Mouse (Mus musculus) monocyte, adult 5-6 weeks (primary cell): ENCODE results near the gene Cend1. TPM values are rescaled to one million over a fixed set of nuclear protein-coding genes. Genes with fewer than 3 reads are reported as not detected.
A peak's percentile ranks its signal among the peaks of the same experiment; 100 is the strongest.
"Not testable (repeated sequence)": the region's sequence is repeated elsewhere in the genome, so short reads cannot be mapped to it uniquely, and the experiment has no call there.

Source experiments
- ATAC-seq: fragments of 153-309, 156-312 bp; replicated peaks from 2 replicates; pipeline ENCODE4 v1.8.0; 2017; ENCODE audit warnings: mild to moderate bottlenecking; ENCODE audit not compliant: low TSS enrichment, insufficient number of reproducible peaks, severe bottlenecking, poor library complexity, low FRiP score
- total RNA-seq: library from RNA; stranded (forward); fragments of 200-1000, 200-491, 200-594 nt; gene quantifications from 3 replicates; pipeline ENCODE4 v1.2.3, GENCODE M21; 2017

The Cend1 gene
- total RNA-seq, 1 experiment from 2014 or later, result not detected

- ATAC-seq, result no peak
These were observed 22.6 kb upstream of the Cend1 start for GRCm38 (mm10) chr7:141451928-141452327.

- ATAC-seq, result peak; percentile 89
These were observed 18.1 kb upstream of the Cend1 start, which contains the start of gene Rplp2 for GRCm38 (mm10) chr7:141447110-141447991. Gene Rplp2 (plus strand): TSS chr7:141447370.

- not testable (repeated sequence) for ATAC-seq
These were observed 17.1 kb upstream of the Cend1 start for GRCm38 (mm10) chr7:141446374-141446773.

- no peak for ATAC-seq
These were observed 14.5 kb upstream of the Cend1 start, which contains the start of gene Pidd1 for GRCm38 (mm10) chr7:141443828-141444237. Gene Pidd1 (minus strand): TSS chr7:141444025.

- no peak for ATAC-seq
These were observed 14.0 kb upstream of the Cend1 start for GRCm38 (mm10) chr7:141443081-141443821.

GRCm38 (mm10) chr7:141442199-141442598 lies 12.9 kb upstream of the Cend1 start:
- ATAC-seq, result no peak

- no peak for ATAC-seq
These were observed 12.2 kb upstream of the Cend1 start for GRCm38 (mm10) chr7:141441460-141441859.

- ATAC-seq, result no peak
These were observed 11.3 kb upstream of the Cend1 start for GRCm38 (mm10) chr7:141440613-141441012.

- no peak for ATAC-seq
These were observed 10.5 kb upstream of the Cend1 start for GRCm38 (mm10) chr7:141439811-141440210.

GRCm38 (mm10) chr7:141439140-141439679 lies 9.9 kb upstream of the Cend1 start:
- no peak for ATAC-seq

- ATAC-seq, result no peak
These were observed 9.1 kb upstream of the Cend1 start for GRCm38 (mm10) chr7:141438201-141438968.

- peak; percentile 33 for ATAC-seq
These were observed 8.2 kb upstream of the Cend1 start, which contains the start of gene Slc25a22 for GRCm38 (mm10) chr7:141437178-141438120. Gene Slc25a22 (minus strand): TSS chr7:141437892.

- no peak for ATAC-seq
These were observed 7.2 kb upstream of the Cend1 start for GRCm38 (mm10) chr7:141436523-141436892.

GRCm38 (mm10) chr7:141435856-141436522 lies 6.7 kb upstream of the Cend1 start:
- no peak for ATAC-seq

- peak; percentile 48 for ATAC-seq
These were observed 6.0 kb upstream of the Cend1 start for GRCm38 (mm10) chr7:141435129-141435855.

GRCm38 (mm10) chr7:141434464-141434863 lies 5.2 kb upstream of the Cend1 start:
- ATAC-seq, result no peak
